Mouse (Mus musculus) brown adipose tissue, adult 24 weeks (tissue): ENCODE measurements at regions not wholly inside any gene's neighbourhood (a gene's known extent, or its start where the extent isn't known, plus 50 kb on each side); places are given as distances from the start of the nearest gene placed in this dataset.

Source experiments
- H3K27ac ChIP-seq: fragments of 200-500 bp; replicated peaks from 2 replicates; pipeline ENCODE4 v1.5.1; 2012; ENCODE audit warnings: low read depth, mild to moderate bottlenecking, low read length
- H3K4me1 ChIP-seq: fragments of 200-500 bp; 2 replicates; pipeline ENCODE4 v1.6.1; 2012; ENCODE audit warnings: low read length, mixed read lengths; ENCODE audit not compliant: control insufficient read depth, insufficient read depth, insufficient read length
- H3K4me3 ChIP-seq: fragments of 200-500 bp; 2 replicates; pipeline ENCODE4 v1.5.1; 2012; ENCODE audit warnings: low read depth, mild to moderate bottlenecking, low read length, moderate library complexity; ENCODE audit not compliant: insufficient read depth

DNA sequence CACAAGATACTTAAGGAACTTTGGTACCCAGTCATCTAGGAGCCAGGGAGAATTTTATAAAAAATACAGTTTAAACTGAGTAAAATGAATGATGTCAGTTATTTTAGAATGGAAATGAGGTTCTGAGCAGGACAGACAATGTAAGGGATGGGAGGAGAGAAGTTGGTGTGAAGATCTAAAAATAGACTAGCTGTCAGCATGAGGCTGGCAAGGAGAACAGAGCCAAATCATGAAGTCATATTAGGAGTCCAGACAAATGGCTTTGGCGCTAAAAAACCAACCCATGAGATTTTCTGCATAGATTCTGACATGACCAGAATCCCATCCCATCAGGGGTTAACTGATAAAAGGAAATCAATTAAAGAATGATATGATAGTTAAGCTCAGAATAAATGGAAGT lies 65.5 kb upstream of the Itprid2 start:
- H3K4me1 ChIP-seq = 0 out of 2 replicates have a peak, but pooled peaks cover 2% of the 10 kb centered on the region

DNA sequence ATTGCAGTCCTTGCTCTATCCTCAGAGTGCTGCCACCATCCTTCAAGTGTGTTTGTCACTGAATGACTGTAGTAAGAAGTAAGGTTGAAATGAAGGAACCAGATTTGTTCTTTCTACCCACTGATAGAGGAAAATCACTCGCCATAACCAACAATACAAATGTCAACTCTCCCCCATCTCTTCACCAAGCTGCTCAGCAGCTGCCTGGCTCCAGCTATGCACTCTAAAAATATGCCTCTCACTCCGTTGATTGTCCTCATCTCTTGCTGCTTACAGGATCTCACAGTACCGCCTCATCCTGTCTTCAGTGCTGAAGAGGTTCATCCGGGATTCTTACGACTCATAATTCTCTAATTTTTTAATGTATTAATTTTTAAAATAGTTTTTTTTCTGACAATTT lies 63.2 kb upstream of the Itprid2 start:
- H3K4me3 ChIP-seq = no peak overlapping the region
- H3K27ac ChIP-seq = no peak overlapping the region

More for the DNA sequence above, 65.5 kb upstream of the Itprid2 start:
- H3K4me3 ChIP-seq = no peak overlapping the region
- H3K27ac ChIP-seq = no peak overlapping the region

DNA sequence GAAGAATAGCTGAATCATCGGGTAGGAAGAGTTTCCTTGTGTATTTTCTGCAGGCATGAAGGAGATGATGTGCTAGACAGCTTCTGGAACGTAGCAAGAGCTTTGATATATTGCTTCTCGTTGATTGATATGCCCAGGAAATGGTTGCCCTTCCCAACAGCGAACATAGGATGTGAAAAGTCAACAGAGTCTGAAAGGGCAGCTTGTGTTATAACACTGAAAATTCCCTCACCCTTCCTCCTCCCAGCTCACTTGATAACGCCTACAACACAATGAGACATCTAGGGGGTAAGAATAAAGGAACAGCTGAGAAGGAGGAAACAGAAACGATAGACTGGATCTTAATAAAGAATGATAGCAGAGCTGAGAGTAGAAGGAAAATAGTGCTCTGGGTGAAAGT lies 60.1 kb upstream of the Itprid2 start:
- Histone ChIP-seq H3K4me3 (no peak overlapping the region), H3K27ac (no peak overlapping the region), H3K4me1 (no peaks in the 10 kb centered on the region)

More for the DNA sequence above, 63.2 kb upstream of the Itprid2 start:
- H3K4me1 ChIP-seq = 0 out of 2 replicates have a peak, but pooled peaks cover 2% of the 10 kb centered on the region

DNA sequence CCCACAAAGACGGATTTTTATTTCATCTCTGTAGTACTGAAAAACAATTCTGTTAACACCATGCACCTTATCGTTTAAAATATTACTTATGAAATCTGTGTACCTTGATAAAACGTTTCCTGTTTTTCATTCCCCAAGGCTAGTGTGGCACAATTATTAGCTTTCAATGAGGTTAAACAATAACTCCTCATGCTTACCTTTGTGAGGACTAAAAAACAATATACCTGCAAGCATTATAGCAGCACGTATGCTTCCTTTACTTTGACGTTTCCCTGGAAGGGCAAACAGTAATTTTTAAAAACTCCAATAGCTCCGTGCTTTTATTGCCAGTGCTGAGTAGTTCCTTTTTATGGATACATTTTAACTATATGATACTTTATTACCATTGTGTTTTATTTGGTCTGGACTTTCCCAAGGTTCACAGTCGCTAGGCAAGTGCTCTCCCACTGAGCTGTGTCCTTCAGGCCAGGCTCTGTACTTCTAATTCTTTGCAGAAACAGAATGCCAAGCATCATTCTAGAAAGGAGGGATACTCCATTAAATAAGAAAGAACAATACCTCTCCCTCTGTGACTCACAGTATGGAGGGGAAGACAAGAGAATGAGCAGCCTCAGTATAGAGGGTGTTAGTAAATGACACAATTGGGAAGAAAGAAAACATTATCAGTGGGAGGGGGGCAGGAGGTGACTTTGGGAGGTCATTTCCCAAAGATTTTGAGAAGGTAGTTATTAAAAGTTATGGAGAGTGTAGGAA lies 50.0 kb upstream of the Itprid2 start:
- no peak overlapping the region for H3K27ac ChIP-seq
- no peak overlapping the region for H3K4me3 ChIP-seq
- no peaks in the 10 kb centered on the region for H3K4me1 ChIP-seq
